Mouse (Mus musculus): ENCODE measurements at regions not wholly inside any gene's neighbourhood (a gene's known extent, or its start where the extent isn't known, plus 50 kb on each side); places are given as distances from the start of the nearest gene placed in this dataset.

DNA sequence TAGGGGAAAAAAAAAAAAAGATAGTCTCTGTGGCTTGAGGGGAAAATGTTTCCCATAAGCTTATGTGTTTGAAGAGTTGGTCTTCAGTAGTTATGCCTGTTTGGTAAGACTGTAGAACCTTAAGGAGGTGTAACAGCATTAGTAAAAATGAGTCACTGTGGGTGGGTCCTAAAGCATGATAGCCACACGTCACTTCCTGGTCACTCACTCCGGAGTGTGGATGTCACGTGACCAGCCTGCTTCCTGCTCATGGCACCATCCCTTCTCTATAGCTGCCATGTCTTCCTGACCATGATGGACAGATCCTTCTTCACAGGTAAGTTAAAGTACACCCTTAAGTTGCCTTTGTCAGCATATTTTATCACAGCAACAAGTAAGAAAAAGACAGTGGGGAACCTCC, 170.0 kb upstream of the Pitrm1 start:
- TF ChIP-seq EP300 (optimal IDR thresholded peaks at IDR 0.05) (no peak), CTCF (IDR thresholded peaks at IDR 0.05; ENCODE audit: low read depth) (no peak)
